Mouse (Mus musculus) lung, embryonic 15.5 days (tissue): ENCODE measurements at regions not wholly inside any gene's neighbourhood (a gene's known extent, or its start where the extent isn't known, plus 50 kb on each side); places are given as distances from the start of the nearest gene placed in this dataset.

Experiments
- ATAC-seq: fragments of 200-750 bp; cut with Nextera tagmentation; 2 replicates; pipeline ENCODE4 v1.8.0; 2017; ENCODE audit warnings: moderate number of reproducible peaks, borderline replicate concordance; ENCODE audit not compliant: low FRiP score, low TSS enrichment; ENCODE audit errors: extremely low read depth
- H3K27ac ChIP-seq: fragments of 300-500 bp; sonication (generic); 2 replicates; pipeline ENCODE4 v1.5.1; 2015; ENCODE audit warnings: moderate library complexity, mild to moderate bottlenecking, inconsistent platforms
- H3K27me3 ChIP-seq: fragments of 300-500 bp; sonication (generic); 2 replicates; pipeline ENCODE4 v1.6.1; 2015; ENCODE audit warnings: inconsistent platforms
- H3K36me3 ChIP-seq: fragments of 300-500 bp; sonication (generic); 2 replicates; pipeline ENCODE4 v1.6.1; 2015; ENCODE audit warnings: inconsistent platforms
- H3K4me1 ChIP-seq: fragments of 300-500 bp; sonication (generic); 2 replicates; pipeline ENCODE4 v1.6.1; 2015; ENCODE audit warnings: inconsistent platforms
- H3K4me2 ChIP-seq: fragments of 300-500 bp; sonication (generic); 2 replicates; pipeline ENCODE4 v1.6.1; 2015; ENCODE audit warnings: inconsistent platforms, mild to moderate bottlenecking, moderate library complexity
- H3K4me3 ChIP-seq: fragments of 300-500 bp; sonication (generic); 2 replicates; pipeline ENCODE4 v1.5.1; 2015; ENCODE audit warnings: mild to moderate bottlenecking, inconsistent platforms
- H3K9ac ChIP-seq: fragments of 300-500 bp; sonication (generic); 2 replicates; pipeline ENCODE4 v1.6.1; 2015; ENCODE audit warnings: inconsistent platforms
- H3K9me3 ChIP-seq: fragments of 300-500 bp; sonication (generic); 2 replicates; pipeline ENCODE4 v1.6.1; 2016; ENCODE audit warnings: inconsistent platforms
- WGBS: fragments of 180-500 bp; shearing (Covaris S2); methylation state at CpG from one replicate; pipeline ENCODE4 v1.1.7; 2015; 5-methylcytosine and 5-hydroxymethylcytosine counted together

- no peak overlapping the region; the same call in 1 of the 2 replicates for H3K27ac ChIP-seq
- no peak overlapping the region for H3K9ac ChIP-seq
- H3K27me3 ChIP-seq, result no peaks in the 10 kb centered on the region
- 37% methylated on average over 5 of the region's 6 CpGs for WGBS
- no peaks in the 10 kb centered on the region for H3K9me3 ChIP-seq
- no peak overlapping the region for H3K4me3 ChIP-seq
- H3K4me1 ChIP-seq, result peaks cover 27% of the 10 kb centered on the region
- no peak overlapping the region for H3K4me2 ChIP-seq
- no peaks in the 10 kb centered on the region for H3K36me3 ChIP-seq
- no peak for ATAC-seq
Observed at GRCm38 (mm10) chr7:36078666-36079065, 275.9 kb upstream of the Zfp507 start.

- no peak for ATAC-seq
- WGBS, result 47% methylated on average over 11 of the region's 11 CpGs
- H3K27ac ChIP-seq, result no peak overlapping the region
Observed at GRCm38 (mm10) chr7:36078089-36078654, 275.4 kb upstream of the Zfp507 start.

GRCm38 (mm10) chr7:36077271-36077670, 274.5 kb upstream of the Zfp507 start:
- 37% methylated on average over 2 of the region's 2 CpGs for WGBS
- peak overlapping the region; percentile 33 for H3K27ac ChIP-seq

More at GRCm38 (mm10) chr7:36078089-36078654, 275.4 kb upstream of the Zfp507 start:
- no peaks in the 10 kb centered on the region for H3K9me3 ChIP-seq
- H3K4me1 ChIP-seq, result peaks cover 27% of the 10 kb centered on the region
- no peak overlapping the region for H3K9ac ChIP-seq
- H3K36me3 ChIP-seq, result no peaks in the 10 kb centered on the region
- H3K27me3 ChIP-seq, result no peaks in the 10 kb centered on the region
- H3K4me2 ChIP-seq, result no peak overlapping the region
- no peak overlapping the region for H3K4me3 ChIP-seq

GRCm38 (mm10) chr7:36076021-36076441, 273.2 kb upstream of the Zfp507 start:
- Histone ChIP-seq H3K27ac (peak overlapping the region; percentile 48), H3K9ac (peak overlapping the region; percentile 10; the same call in 1 of the 2 replicates), H3K9me3 (no peaks in the 10 kb centered on the region), H3K4me1 (peaks cover 32% of the 10 kb centered on the region), H3K36me3 (no peaks in the 10 kb centered on the region), H3K4me2 (peak overlapping the region; percentile 45), H3K27me3 (no peaks in the 10 kb centered on the region), H3K4me3 (no peak overlapping the region)
- ATAC-seq, result peak; percentile 48; the same call in 1 of the 2 replicates
- 7% methylated on average over 11 of the region's 11 CpGs for WGBS

More at GRCm38 (mm10) chr7:36077271-36077670, 274.5 kb upstream of the Zfp507 start:
- H3K9ac ChIP-seq, result no peak overlapping the region
- no peaks in the 10 kb centered on the region for H3K36me3 ChIP-seq
- no peak overlapping the region for H3K4me3 ChIP-seq
- H3K4me2 ChIP-seq, result no peak overlapping the region
- no peaks in the 10 kb centered on the region for H3K9me3 ChIP-seq
- no peak for ATAC-seq
- no peaks in the 10 kb centered on the region for H3K27me3 ChIP-seq
- H3K4me1 ChIP-seq, result peaks cover 29% of the 10 kb centered on the region

- no peak for ATAC-seq
- WGBS, result 2% methylated on average over 13 of the region's 13 CpGs
- H3K36me3 ChIP-seq, result no peaks in the 10 kb centered on the region
Observed at GRCm38 (mm10) chr7:36071774-36072173, 269.0 kb upstream of the Zfp507 start.

GRCm38 (mm10) chr7:36066725-36067124, 263.9 kb upstream of the Zfp507 start:
- ATAC-seq, result no peak
- no peaks in the 10 kb centered on the region for H3K27me3 ChIP-seq
- no peak overlapping the region for H3K4me3 ChIP-seq
- 42% methylated on average over 3 of the region's 3 CpGs for WGBS
- H3K4me2 ChIP-seq, result no peak overlapping the region
- H3K9ac ChIP-seq, result no peak overlapping the region
- peaks cover 6% of the 10 kb centered on the region; the same call in 1 of the 2 replicates for H3K4me1 ChIP-seq
- H3K27ac ChIP-seq, result no peak overlapping the region
- no peaks in the 10 kb centered on the region for H3K36me3 ChIP-seq
- no peaks in the 10 kb centered on the region for H3K9me3 ChIP-seq

More at GRCm38 (mm10) chr7:36071774-36072173, 269.0 kb upstream of the Zfp507 start:
- Histone ChIP-seq H3K4me3 (peak overlapping the region; percentile 35), H3K9me3 (no peaks in the 10 kb centered on the region), H3K27me3 (no peaks in the 10 kb centered on the region), H3K27ac (no peak overlapping the region), H3K4me2 (peak overlapping the region; percentile 58), H3K4me1 (peaks cover 24% of the 10 kb centered on the region), H3K9ac (peak overlapping the region; percentile 28)

GRCm38 (mm10) chr7:36061679-36062078, 258.9 kb upstream of the Zfp507 start:
- Histone ChIP-seq H3K27ac (no peak overlapping the region), H3K4me3 (no peak overlapping the region), H3K4me2 (no peak overlapping the region), H3K27me3 (no peaks in the 10 kb centered on the region), H3K9me3 (no peaks in the 10 kb centered on the region), H3K36me3 (no peaks in the 10 kb centered on the region), H3K4me1 (no peaks in the 10 kb centered on the region), H3K9ac (no peak overlapping the region)
- no peak for ATAC-seq
- WGBS, result 86% methylated on average over 4 of the region's 4 CpGs

- no peak for ATAC-seq
- no peaks in the 10 kb centered on the region for H3K4me1 ChIP-seq
- no peak overlapping the region for H3K27ac ChIP-seq
- no peak overlapping the region for H3K9ac ChIP-seq
- no peaks in the 10 kb centered on the region for H3K9me3 ChIP-seq
- WGBS, result 68% methylated on average over 4 of the region's 4 CpGs
- no peak overlapping the region for H3K4me2 ChIP-seq
- no peaks in the 10 kb centered on the region for H3K36me3 ChIP-seq
- H3K4me3 ChIP-seq, result no peak overlapping the region
- no peaks in the 10 kb centered on the region for H3K27me3 ChIP-seq
Observed at GRCm38 (mm10) chr7:36060426-36060825, 257.6 kb upstream of the Zfp507 start.

GRCm38 (mm10) chr7:36046053-36046452, 243.2 kb upstream of the Zfp507 start:
- Histone ChIP-seq H3K9me3 (no peaks in the 10 kb centered on the region), H3K9ac (no peak overlapping the region), H3K27me3 (no peaks in the 10 kb centered on the region), H3K27ac (no peak overlapping the region), H3K36me3 (no peaks in the 10 kb centered on the region), H3K4me3 (no peak overlapping the region), H3K4me2 (no peak overlapping the region), H3K4me1 (no peaks in the 10 kb centered on the region)
- no peak for ATAC-seq
- 79% methylated on average over 8 of the region's 8 CpGs for WGBS

- no peak overlapping the region for H3K9ac ChIP-seq
- no peaks in the 10 kb centered on the region for H3K27me3 ChIP-seq
- H3K36me3 ChIP-seq, result no peaks in the 10 kb centered on the region
- no peak for ATAC-seq
- H3K4me1 ChIP-seq, result no peaks in the 10 kb centered on the region
- WGBS, result 88% methylated on average over 3 of the region's 3 CpGs
- H3K27ac ChIP-seq, result no peak overlapping the region
- no peak overlapping the region for H3K4me3 ChIP-seq
- H3K4me2 ChIP-seq, result no peak overlapping the region
- H3K9me3 ChIP-seq, result no peaks in the 10 kb centered on the region
Observed at GRCm38 (mm10) chr7:36031881-36032280, 229.1 kb upstream of the Zfp507 start.

- 85% methylated on average over 10 of the region's 10 CpGs for WGBS
- no peak overlapping the region for H3K4me3 ChIP-seq
- no peak overlapping the region for H3K27ac ChIP-seq
- H3K36me3 ChIP-seq, result no peaks in the 10 kb centered on the region
- no peaks in the 10 kb centered on the region for H3K4me1 ChIP-seq
- no peaks in the 10 kb centered on the region for H3K27me3 ChIP-seq
- H3K9me3 ChIP-seq, result no peaks in the 10 kb centered on the region
- H3K4me2 ChIP-seq, result no peak overlapping the region
- ATAC-seq, result no peak
- H3K9ac ChIP-seq, result no peak overlapping the region
Observed at GRCm38 (mm10) chr7:36023015-36023414, 220.2 kb upstream of the Zfp507 start.

GRCm38 (mm10) chr7:36022489-36022888, 219.7 kb upstream of the Zfp507 start:
- Histone ChIP-seq H3K36me3 (no peaks in the 10 kb centered on the region), H3K4me2 (no peak overlapping the region), H3K9ac (no peak overlapping the region), H3K27ac (no peak overlapping the region), H3K9me3 (no peaks in the 10 kb centered on the region), H3K27me3 (no peaks in the 10 kb centered on the region), H3K4me1 (no peaks in the 10 kb centered on the region), H3K4me3 (no peak overlapping the region)
- WGBS, result 68% methylated on average over 6 of the region's 6 CpGs
- ATAC-seq, result no peak
